Mouse (Mus musculus) layer of hippocampus, adult 9-10 months (tissue): Measurements from ENCODE around the gene Tbl1x.

ENCODE experiments used
- DNase-seq: peaks from one replicate; pipeline ENCODE4 v3.0.0; 2022; ENCODE audit warnings: low spot score

Tbl1x gene

GRCm38 (mm10) chrX:77608947-77609703, 98.3 kb downstream of the Tbl1x start:
- DNase-seq = no peak

GRCm38 (mm10) chrX:77611938-77612337, 101.1 kb downstream of the Tbl1x start:
- DNase-seq = no peak

GRCm38 (mm10) chrX:77613041-77613440, 102.2 kb downstream of the Tbl1x start:
- DNase-seq = no peak

- no peak for DNase-seq
Measured at GRCm38 (mm10) chrX:77615735-77616293, 105.0 kb downstream of the Tbl1x start.

- DNase-seq = no peak
Measured at GRCm38 (mm10) chrX:77617368-77618144, 106.7 kb downstream of the Tbl1x start.

GRCm38 (mm10) chrX:77630439-77630838, 119.6 kb downstream of the Tbl1x start:
- DNase-seq = no peak

GRCm38 (mm10) chrX:77636499-77636898, 125.7 kb downstream of the Tbl1x start:
- DNase-seq = no peak

- peak; percentile 46 for DNase-seq
Measured at GRCm38 (mm10) chrX:77638076-77638475, 127.3 kb downstream of the Tbl1x start.

GRCm38 (mm10) chrX:77640301-77640700, 129.5 kb downstream of the Tbl1x start:
- DNase-seq = no peak

GRCm38 (mm10) chrX:77646164-77646563, 135.4 kb downstream of the Tbl1x start:
- DNase-seq = no peak

- DNase-seq = no peak
Measured at GRCm38 (mm10) chrX:77650246-77650645, 139.4 kb downstream of the Tbl1x start.

GRCm38 (mm10) chrX:77662030-77662429, 151.2 kb downstream of the Tbl1x start:
- no peak for DNase-seq

- DNase-seq = no peak
Measured at GRCm38 (mm10) chrX:77663276-77663675, 152.5 kb downstream of the Tbl1x start.

GRCm38 (mm10) chrX:77665030-77665429, 154.2 kb downstream of the Tbl1x start:
- DNase-seq = no peak

GRCm38 (mm10) chrX:77666911-77667310, 156.1 kb downstream of the Tbl1x start:
- no peak for DNase-seq

GRCm38 (mm10) chrX:77667441-77667840, 156.6 kb downstream of the Tbl1x start:
- no peak for DNase-seq

GRCm38 (mm10) chrX:77669779-77670550, 159.2 kb downstream of the Tbl1x start:
- no peak for DNase-seq
